Mouse (Mus musculus) cortical plate, adult 2 months (tissue): ENCODE measurements around the gene Golt1a.

ENCODE experiments used
- CTCF ChIP-seq: fragments of 200-500 bp; IDR thresholded peaks from 2 replicates; pipeline ENCODE4 v1.5.1; 2011; ENCODE audit warnings: mild to moderate bottlenecking, control low read depth, low read length; ENCODE audit not compliant: insufficient read depth; ENCODE audit errors: extremely low read depth
- POLR2A ChIP-seq: fragments of 200-500 bp; IDR thresholded peaks from 2 replicates; pipeline ENCODE4 v1.6.1; 2011; ENCODE audit warnings: mild to moderate bottlenecking, low read length, control low read depth; ENCODE audit not compliant: insufficient read depth; ENCODE audit errors: extremely low read depth

DNA sequence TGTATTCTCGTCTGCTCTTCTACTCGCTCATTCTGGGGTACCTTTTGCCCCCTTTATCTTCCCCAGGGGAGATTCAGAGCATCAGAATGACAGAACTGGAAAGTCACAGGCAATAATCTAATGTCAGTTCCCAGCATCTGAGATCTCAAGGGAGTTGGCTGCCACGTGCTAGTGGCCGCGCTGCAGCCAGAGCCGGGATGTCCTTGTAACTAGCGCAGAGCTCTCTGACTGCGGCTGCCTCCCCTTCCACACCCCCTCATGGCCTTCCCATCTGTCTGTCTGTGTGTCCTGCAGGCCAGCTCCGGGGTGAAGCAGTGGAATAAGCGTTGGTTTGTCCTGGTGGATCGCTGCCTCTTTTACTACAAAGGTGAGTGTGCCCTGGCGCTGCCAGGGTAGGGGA lies 45.2 kb upstream of the Golt1a start:
- TF ChIP-seq CTCF: no peak
- TF ChIP-seq POLR2A: no peak
